Mouse (Mus musculus): Measurements from ENCODE around the gene Gm17387.

GRCm38 (mm10) chr7:141068351-141068750 lies 39.4 kb downstream of the Gm17387 start:
- TF ChIP-seq POLR2A (IDR thresholded peaks at IDR 0.05; ENCODE audit: borderline replicate concordance, control insufficient read depth, low read depth, low read length) = no peak
- TF ChIP-seq CTCF (IDR thresholded peaks at IDR 0.05; ENCODE audit: control insufficient read depth, insufficient read depth, low read length) = no peak
